Mouse (Mus musculus): ENCODE results near the gene Znfx1. TPM values are rescaled to one million over a fixed set of nuclear protein-coding genes. Genes with fewer than 3 reads are reported as not detected.

Gene Znfx1
- polyA plus RNA-seq, 1 experiment from 2014 or later: 6.2 TPM

Other genes starting within 250 kb of the Znfx1 start
- 200 and 202 TPM in 2 replicates for gene Cse1l, start 157.0 kb downstream of the Znfx1 start, polyA plus RNA-seq (2014; fragmentation: Nextera tagmentation; extraction: Ambion mirVana)
- 103 and 109 TPM in 2 replicates for gene Stau1, start 66.7 kb downstream of the Znfx1 start, polyA plus RNA-seq (2014; fragmentation: Nextera tagmentation; extraction: Ambion mirVana)
- gene Ddx27, start 47.8 kb downstream of the Znfx1 start, polyA plus RNA-seq (2014; fragmentation: Nextera tagmentation; extraction: Ambion mirVana): 43.0 and 48.0 TPM in 2 replicates
- gene Kcnb1, start 127.1 kb upstream of the Znfx1 start, polyA plus RNA-seq (2014; fragmentation: Nextera tagmentation; extraction: Ambion mirVana): 1.1 TPM in 2 replicates
- 10.6 and 10.7 TPM in 2 replicates for gene Ptgis, start 177.6 kb upstream of the Znfx1 start, polyA plus RNA-seq (2014; fragmentation: Nextera tagmentation; extraction: Ambion mirVana)

All from neural tube, embryonic 11.5 days (tissue).